Mouse (Mus musculus) stomach, embryonic 16.5 days (tissue): ENCODE data around the gene Pcyt2. TPM values are rescaled to one million over a fixed set of nuclear protein-coding genes. Genes with fewer than 3 reads are reported as not detected.
A peak's percentile ranks its signal among the peaks of the same experiment; 100 is the strongest.

Source experiments
- ATAC-seq: fragments of 200-750 bp; cut with Nextera tagmentation; 2 replicates; pipeline ENCODE4 v1.8.0; 2017; ENCODE audit warnings: moderate number of reproducible peaks, moderate TSS enrichment; ENCODE audit not compliant: insufficient read depth, low FRiP score
- H3K27ac ChIP-seq: fragments of 300-500 bp; sonication (generic); 2 replicates; pipeline ENCODE4 v1.5.1; 2014; ENCODE audit warnings: low read length
- H3K27me3 ChIP-seq: fragments of 300-500 bp; sonication (generic); 2 replicates; pipeline ENCODE4 v1.6.1; 2014; ENCODE audit warnings: low read length, control low read depth, mixed read lengths; ENCODE audit not compliant: control insufficient read depth, insufficient read depth
- H3K36me3 ChIP-seq: fragments of 300-500 bp; sonication (generic); 2 replicates; pipeline ENCODE4 v1.6.1; 2014; ENCODE audit warnings: low read length; ENCODE audit not compliant: control insufficient read depth, insufficient read depth
- H3K4me1 ChIP-seq: fragments of 300-500 bp; sonication (generic); 2 replicates; pipeline ENCODE4 v1.6.1; 2014; ENCODE audit warnings: low read length, control low read depth, mixed read lengths; ENCODE audit not compliant: control insufficient read depth, insufficient read depth
- H3K4me2 ChIP-seq: fragments of 300-500 bp; sonication (generic); 2 replicates; pipeline ENCODE4 v1.6.1; 2014; ENCODE audit warnings: low read depth, low read length, mixed read lengths
- H3K4me3 ChIP-seq: fragments of 300-500 bp; sonication (generic); replicated peaks from 2 replicates; pipeline ENCODE4 v1.5.1; 2014; ENCODE audit warnings: mild to moderate bottlenecking, low read length
- H3K9ac ChIP-seq: fragments of 300-500 bp; sonication (generic); 2 replicates; pipeline ENCODE4 v1.6.1; 2014; ENCODE audit warnings: low read length
- H3K9me3 ChIP-seq: fragments of 300-500 bp; sonication (generic); replicated peaks from 2 replicates; pipeline ENCODE4 v1.6.1; 2016; ENCODE audit warnings: low read length, control low read depth; ENCODE audit not compliant: control insufficient read depth
- WGBS: fragments of 180-500 bp; shearing (Covaris S2); extraction: QIAGEN DNeasy Blood & Tissue Kit; methylation state at CpG from one replicate; pipeline ENCODE4 v1.1.7; 2014; 5-methylcytosine and 5-hydroxymethylcytosine counted together
- polyA plus RNA-seq: library from polyadenylated mRNA; unstranded; fragments of >200 nt; fragmentation: Nextera tagmentation; extraction: Ambion mirVana; gene quantifications from 2 replicates; pipeline ENCODE4 v1.2.1, GENCODE M21; 2015

Gene Pcyt2
- polyA plus RNA-seq, 1 experiment from 2014 or later, result 185 TPM

GRCm38 (mm10) chr11:120641869-120642268 lies 24.1 kb upstream of the Pcyt2 start:
- no peak for ATAC-seq
- WGBS, result 79% methylated on average over 8 of the region's 8 CpGs

GRCm38 (mm10) chr11:120641255-120641654 lies 23.5 kb upstream of the Pcyt2 start:
- no peak for ATAC-seq
- H3K4me1 ChIP-seq, result peaks cover 12% of the 10 kb centered on the region
- no peaks in the 10 kb centered on the region for H3K36me3 ChIP-seq
- H3K9me3 ChIP-seq, result no peaks in the 10 kb centered on the region
- H3K27ac ChIP-seq, result no peak overlapping the region
- no peaks in the 10 kb centered on the region; the same call in 1 of the 2 replicates for H3K27me3 ChIP-seq
- 63% methylated on average over 9 of the region's 9 CpGs for WGBS
- 0 out of 2 replicates have a peak overlapping the region, but pooled peaks have one; percentile 29 for H3K9ac ChIP-seq
- H3K4me3 ChIP-seq, result no peak overlapping the region
- H3K4me2 ChIP-seq, result no peak overlapping the region

More at GRCm38 (mm10) chr11:120641869-120642268, 24.1 kb upstream of the Pcyt2 start:
- peak overlapping the region; percentile 77; the same call in 1 of the 2 replicates for H3K9ac ChIP-seq
- peaks cover 12% of the 10 kb centered on the region for H3K4me1 ChIP-seq
- H3K4me3 ChIP-seq, result no peak overlapping the region
- no peak overlapping the region for H3K4me2 ChIP-seq
- H3K27ac ChIP-seq, result no peak overlapping the region
- no peaks in the 10 kb centered on the region for H3K36me3 ChIP-seq
- H3K27me3 ChIP-seq, result no peaks in the 10 kb centered on the region; the same call in 1 of the 2 replicates
- H3K9me3 ChIP-seq, result no peaks in the 10 kb centered on the region

GRCm38 (mm10) chr11:120634810-120635209 lies 17.1 kb upstream of the Pcyt2 start:
- H3K4me3 ChIP-seq, result no peak overlapping the region
- H3K4me2 ChIP-seq, result no peak overlapping the region
- peaks cover 31% of the 10 kb centered on the region for H3K4me1 ChIP-seq
- H3K36me3 ChIP-seq, result no peaks in the 10 kb centered on the region
- WGBS, result 84% methylated on average over 5 of the region's 5 CpGs
- no peak overlapping the region for H3K9ac ChIP-seq
- H3K27ac ChIP-seq, result no peak overlapping the region
- no peaks in the 10 kb centered on the region for H3K27me3 ChIP-seq
- H3K9me3 ChIP-seq, result no peaks in the 10 kb centered on the region
- ATAC-seq, result no peak

- peak; percentile 90 for ATAC-seq
- WGBS, result 10% methylated on average over 58 of the region's 58 CpGs
- Histone ChIP-seq H3K4me2 (peak within 1 kb of the TSS; percentile 82), H3K4me3 (peak within 1 kb of the TSS; percentile 91), H3K27me3 (no peaks in the 10 kb centered on the region), H3K36me3 (peaks cover 5% of the 10 kb centered on the region; the same call in 1 of the 2 replicates), H3K4me1 (peaks cover 39% of the 10 kb centered on the region), H3K9ac (peak within 1 kb of the TSS; percentile 99), H3K9me3 (no peaks in the 10 kb centered on the region), H3K27ac (peak within 1 kb of the TSS; percentile 96)
Measured at GRCm38 (mm10) chr11:120633520-120634343, 16.0 kb upstream of the Pcyt2 start, which contains the start of gene Mafg. Mafg (minus strand) TSS chr11:120633600.

GRCm38 (mm10) chr11:120632559-120633519 lies 15.1 kb upstream of the Pcyt2 start:
- WGBS, result under 1% methylated on average over 104 of the region's 116 CpGs
- no peaks in the 10 kb centered on the region for H3K27me3 ChIP-seq
- H3K4me1 ChIP-seq, result peaks cover 39% of the 10 kb centered on the region
- H3K4me3 ChIP-seq, result peak overlapping the region; percentile 91
- no peaks in the 10 kb centered on the region for H3K9me3 ChIP-seq
- ATAC-seq, result peak; percentile 78
- peak overlapping the region; percentile 82 for H3K4me2 ChIP-seq
- H3K27ac ChIP-seq, result peak overlapping the region; percentile 96
- H3K9ac ChIP-seq, result peak overlapping the region; percentile 99
- H3K36me3 ChIP-seq, result peaks cover 5% of the 10 kb centered on the region; the same call in 1 of the 2 replicates

GRCm38 (mm10) chr11:120631726-120632448 lies 14.2 kb upstream of the Pcyt2 start:
- peak overlapping the region; percentile 99 for H3K9ac ChIP-seq
- H3K36me3 ChIP-seq, result peaks cover 5% of the 10 kb centered on the region; the same call in 1 of the 2 replicates
- H3K27me3 ChIP-seq, result no peaks in the 10 kb centered on the region
- 38% methylated on average over 4 of the region's 4 CpGs for WGBS
- peak overlapping the region; percentile 96 for H3K27ac ChIP-seq
- H3K4me3 ChIP-seq, result peak overlapping the region; percentile 91
- peak overlapping the region; percentile 82 for H3K4me2 ChIP-seq
- no peaks in the 10 kb centered on the region for H3K9me3 ChIP-seq
- ATAC-seq, result no peak
- H3K4me1 ChIP-seq, result peaks cover 39% of the 10 kb centered on the region

- ATAC-seq, result no peak
- 22% methylated on average over 7 of the region's 7 CpGs for WGBS
- peak overlapping the region; percentile 96 for H3K27ac ChIP-seq
- peaks cover 5% of the 10 kb centered on the region; the same call in 1 of the 2 replicates for H3K36me3 ChIP-seq
- H3K4me1 ChIP-seq, result peaks cover 39% of the 10 kb centered on the region
- peak overlapping the region; percentile 91 for H3K4me3 ChIP-seq
- H3K9ac ChIP-seq, result peak overlapping the region; percentile 99
- peak overlapping the region; percentile 82 for H3K4me2 ChIP-seq
- H3K9me3 ChIP-seq, result no peaks in the 10 kb centered on the region
- H3K27me3 ChIP-seq, result no peaks in the 10 kb centered on the region
Measured at GRCm38 (mm10) chr11:120630881-120631725, 13.4 kb upstream of the Pcyt2 start.
